Mouse (Mus musculus): ENCODE measurements around the gene Pam.

The Pam gene

DNA sequence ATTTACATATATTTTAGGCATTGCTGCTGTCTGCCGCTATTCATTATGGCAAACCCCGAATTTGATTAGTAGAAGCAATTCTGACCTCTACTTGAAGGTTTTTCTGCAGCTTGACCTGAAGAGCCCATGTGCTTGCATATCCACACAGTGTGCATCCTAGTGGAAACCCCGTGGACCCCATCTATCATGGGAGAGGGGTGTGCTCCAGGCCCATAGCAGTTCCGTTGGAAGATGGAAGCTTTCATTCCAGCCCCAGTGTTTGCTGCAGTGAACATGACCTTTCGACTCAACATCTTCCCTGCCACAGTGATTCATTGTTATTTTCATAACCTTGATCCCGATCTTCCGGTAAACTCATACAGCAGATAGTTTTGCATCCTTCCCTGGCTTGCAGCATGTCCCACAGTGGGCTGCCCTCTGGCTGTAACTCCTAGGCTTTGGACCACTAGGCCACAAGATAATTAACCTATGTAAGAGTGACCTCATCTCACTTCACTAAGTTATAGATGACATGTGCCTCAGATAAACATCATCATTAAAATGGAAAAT is 191.5 kb downstream of the Pam start:
- peak; percentile 28 for DNase-seq

DNA sequence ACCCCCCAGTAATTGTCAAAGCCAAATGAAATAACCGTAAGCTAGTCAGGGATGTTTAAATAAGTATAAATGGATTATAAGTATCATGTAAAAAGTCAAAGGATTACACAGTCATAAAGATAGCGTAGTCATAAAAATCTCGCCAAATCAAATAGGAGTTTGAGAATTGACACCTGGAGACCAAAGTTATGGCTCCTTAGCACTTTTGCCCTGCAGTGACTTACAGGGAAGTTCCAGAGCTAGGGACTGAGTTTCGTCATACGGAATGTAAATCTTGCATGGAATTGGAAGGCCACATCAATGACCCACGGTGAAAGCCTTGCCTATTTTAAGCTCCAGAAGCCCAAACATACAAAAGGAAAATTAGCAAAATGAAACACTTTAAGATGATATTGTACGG is 192.6 kb downstream of the Pam start:
- no peak for DNase-seq

DNA sequence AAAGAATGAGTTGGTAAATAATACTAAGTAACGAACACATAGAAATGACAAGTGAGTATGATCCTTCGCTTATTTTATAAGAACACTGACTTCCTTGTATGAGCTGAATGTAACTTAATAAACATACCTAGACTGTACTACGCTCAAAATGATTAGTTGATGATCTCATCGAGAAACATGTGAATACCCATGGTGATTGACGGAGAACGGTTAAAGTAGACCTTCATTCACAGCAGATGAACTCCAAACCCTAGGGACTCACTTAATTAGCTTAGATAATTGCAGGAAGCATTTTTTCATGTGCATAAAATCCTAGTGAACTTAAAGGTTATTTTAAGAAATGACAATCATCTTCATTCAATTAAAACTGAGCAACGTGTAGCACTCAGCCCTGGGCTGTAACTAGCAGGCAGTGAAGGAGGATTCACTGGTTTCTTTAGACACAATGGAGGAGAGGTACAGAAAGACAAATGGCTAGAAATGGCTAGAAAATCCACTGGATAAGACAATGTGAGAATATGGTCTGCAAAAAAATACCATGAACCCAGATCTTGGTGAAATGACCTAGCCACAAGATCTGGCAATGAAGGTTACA is 194.8 kb downstream of the Pam start:
- no peak for DNase-seq

DNA sequence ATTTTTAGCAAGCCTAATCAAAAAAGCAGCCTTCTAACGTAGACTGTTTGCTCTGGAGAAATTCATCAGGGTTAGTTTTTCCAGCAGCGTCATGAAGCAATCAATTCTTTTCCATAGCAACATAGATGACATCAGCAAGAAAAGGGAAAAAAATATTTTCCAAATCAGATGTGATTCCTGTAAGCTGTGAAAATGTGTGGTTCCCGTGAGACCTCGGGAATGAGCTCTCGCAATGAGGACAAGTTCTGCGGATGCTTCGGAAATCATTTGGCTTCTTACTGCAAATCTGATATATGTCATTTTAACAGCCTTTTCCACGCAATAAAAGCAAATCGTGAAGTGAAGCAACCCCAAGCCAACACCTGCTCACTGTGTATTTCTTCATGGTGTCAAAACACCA is 207.9 kb downstream of the Pam start:
- DNase-seq, result no peak

DNA sequence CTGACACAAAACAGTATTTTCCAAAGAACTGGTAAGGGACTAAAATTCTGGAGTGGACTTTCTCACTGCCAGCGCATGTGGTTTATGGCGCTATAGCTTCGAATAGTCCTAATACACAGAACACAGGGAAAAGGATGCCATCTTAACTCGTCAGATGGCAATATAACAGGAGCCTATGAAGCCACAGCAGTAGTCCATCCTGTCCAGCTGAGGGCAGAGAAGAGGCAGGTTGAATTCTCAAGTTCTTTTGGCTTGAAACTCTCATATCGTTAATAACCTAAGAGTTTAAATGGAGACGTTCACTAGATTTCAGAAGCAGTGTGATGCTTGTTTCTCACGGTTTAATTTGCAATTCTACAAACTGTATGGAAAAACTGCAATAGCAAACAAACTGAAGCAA is 211.9 kb downstream of the Pam start:
- no peak for DNase-seq

DNA sequence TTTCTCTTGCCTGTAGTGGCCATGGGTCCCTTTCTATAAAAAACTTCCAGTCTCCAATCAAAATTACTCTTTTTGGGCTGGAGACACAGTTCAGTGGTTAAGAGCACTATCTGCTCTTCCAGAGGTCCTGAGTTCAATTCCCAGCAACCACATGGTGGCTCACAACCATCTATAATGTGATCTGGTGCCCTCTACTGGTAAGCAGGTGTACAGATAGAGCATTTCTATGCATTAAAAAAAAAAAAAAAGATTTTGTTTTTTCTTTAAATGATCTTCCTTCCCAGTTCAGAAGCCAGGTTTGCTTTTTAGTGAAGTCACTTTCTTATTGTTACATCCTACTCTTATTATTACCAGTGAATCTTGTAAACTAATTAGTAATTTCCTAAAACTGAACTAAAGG is 218.4 kb downstream of the Pam start:
- no peak for DNase-seq

DNA sequence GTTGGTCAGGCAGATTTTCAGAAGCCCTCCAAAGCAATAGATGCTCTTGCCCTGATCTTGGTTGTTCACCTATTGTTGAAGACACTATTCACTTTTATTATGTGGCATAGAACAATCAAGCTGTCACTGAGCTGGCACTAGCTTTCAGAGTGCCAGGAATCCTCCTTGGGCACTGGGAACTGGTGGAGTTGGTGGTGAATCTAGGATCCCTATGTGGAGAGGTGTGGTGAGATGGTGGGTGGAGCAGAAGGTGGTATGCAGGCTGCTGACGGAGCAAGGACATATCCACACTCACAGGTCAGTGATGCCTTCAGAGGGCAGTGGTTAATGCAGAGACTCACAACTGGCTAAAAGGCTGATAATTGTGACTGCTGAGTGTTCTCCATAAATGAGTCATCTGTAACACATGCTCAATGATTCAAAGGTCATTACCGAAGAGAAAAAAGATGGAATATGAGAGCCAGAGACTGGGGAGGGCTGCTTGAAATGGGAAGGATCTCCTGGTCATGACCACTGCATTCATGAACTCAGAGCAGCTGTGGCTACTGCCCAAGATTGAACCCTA is 221.9 kb downstream of the Pam start:
- no peak for DNase-seq

DNA sequence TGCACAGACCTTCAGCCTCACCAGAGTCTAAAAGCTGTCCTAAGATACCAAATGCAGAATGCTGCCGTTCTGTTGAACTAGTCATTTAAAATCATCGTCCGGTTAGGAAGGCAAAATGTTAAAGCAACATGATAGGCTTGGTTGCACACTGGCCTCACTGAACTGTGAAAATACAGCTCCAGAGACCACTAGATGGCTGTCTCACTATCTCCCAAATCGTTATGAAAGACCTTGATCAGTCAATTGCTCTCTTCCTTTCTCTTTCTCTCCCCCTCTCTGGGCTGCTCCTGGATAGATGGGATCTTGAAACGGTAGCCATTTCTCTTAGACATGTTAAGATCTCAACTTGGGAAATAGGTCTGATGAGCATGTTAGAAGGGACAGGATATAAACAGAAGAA is 223.0 kb downstream of the Pam start:
- peak; percentile 32 for DNase-seq

DNA sequence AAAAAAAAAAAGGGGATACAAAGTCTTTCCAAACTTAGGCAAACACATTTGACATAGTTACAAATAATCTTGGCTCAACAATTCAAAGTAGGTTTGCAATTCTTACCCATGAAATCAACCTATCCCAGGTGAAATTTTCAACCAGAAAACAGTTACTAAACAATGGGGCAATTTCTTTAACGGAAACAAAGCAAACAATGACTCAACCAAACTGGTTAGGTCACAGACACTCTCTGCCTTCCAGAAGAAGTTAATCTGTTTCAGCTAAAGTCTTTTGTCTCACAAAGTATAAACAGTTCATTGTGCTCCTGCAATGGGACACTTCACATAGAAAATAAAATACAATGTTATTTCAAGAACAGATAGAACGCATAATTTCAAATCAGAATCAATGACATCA is 223.4 kb downstream of the Pam start:
- no peak for DNase-seq

DNA sequence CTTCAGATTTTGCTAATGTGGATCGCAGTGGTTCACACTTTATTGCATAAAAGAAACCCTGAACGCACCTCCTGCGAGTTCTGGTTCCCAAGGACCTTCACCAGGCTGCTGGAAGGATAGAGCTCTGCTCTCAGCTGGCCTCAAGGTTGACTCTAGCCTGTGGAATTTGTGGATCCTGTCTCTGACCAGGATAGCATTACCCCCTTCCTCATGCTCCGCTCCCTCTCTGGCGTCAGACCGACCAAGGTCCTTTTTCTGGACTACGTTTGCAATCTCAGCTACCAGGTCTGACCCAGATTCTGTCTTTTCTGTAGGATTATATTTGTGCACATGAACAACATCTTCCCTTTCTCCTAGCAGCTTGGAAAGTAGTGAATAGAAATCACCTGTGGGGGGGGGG is 231.3 kb downstream of the Pam start:
- DNase-seq, result no peak

DNA sequence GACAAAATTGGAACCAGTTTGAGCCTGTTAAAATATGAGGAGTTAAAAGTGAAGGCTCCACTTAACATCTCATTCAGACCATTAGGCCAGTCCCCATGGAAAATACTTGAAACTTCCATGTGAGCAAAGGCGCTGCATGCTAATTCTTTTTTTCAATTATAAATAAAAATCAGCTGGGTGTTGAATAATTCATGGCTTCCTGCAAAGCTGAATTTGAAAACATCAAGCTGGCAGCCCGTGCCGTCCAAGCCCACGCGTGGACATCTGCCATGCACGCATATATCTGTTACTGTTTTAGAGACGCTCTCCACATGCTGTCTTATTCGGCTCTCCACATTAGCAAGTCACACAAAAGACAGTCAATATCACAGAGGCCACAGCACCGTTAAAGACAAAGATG is 232.3 kb downstream of the Pam start:
- DNase-seq, result no peak

DNA sequence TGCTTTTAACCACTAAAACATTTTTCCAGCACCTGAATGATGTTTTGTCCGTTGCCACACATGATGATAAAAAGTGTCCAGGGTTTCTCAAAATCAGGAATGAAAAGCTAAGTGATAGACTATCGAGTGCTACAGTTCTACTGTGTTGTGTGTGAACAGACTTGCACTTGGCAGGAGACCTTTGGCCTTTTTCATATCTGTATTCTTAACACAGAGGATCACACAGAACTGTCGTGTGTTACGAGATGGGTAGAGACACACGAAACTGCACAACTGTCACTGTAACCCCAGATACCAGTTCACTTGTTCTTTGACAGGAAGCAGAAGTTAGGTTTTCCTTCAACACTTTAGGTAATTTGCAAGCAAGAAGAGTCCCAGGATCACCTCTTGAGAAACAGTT is 232.7 kb downstream of the Pam start:
- no peak for DNase-seq

DNA sequence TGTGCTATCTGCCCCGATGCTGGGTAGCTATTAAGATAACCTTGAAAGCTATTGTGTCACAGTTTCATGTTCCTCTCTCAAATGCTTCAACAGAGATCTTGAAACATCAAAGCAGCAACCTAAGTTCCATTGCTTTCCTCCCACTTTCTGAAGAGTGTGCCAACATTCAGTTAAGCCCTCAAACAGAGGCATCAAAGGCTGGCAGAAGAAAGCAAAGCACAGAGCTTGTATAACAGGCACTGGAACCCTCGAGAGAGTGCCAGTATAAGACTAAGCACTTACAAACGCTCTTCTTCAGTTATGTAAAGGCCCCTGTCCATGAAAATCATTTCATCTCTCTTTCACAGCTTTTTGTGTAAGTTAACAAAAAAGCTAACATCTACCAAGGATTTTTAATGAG is 241.2 kb downstream of the Pam start:
- no peak for DNase-seq

DNA sequence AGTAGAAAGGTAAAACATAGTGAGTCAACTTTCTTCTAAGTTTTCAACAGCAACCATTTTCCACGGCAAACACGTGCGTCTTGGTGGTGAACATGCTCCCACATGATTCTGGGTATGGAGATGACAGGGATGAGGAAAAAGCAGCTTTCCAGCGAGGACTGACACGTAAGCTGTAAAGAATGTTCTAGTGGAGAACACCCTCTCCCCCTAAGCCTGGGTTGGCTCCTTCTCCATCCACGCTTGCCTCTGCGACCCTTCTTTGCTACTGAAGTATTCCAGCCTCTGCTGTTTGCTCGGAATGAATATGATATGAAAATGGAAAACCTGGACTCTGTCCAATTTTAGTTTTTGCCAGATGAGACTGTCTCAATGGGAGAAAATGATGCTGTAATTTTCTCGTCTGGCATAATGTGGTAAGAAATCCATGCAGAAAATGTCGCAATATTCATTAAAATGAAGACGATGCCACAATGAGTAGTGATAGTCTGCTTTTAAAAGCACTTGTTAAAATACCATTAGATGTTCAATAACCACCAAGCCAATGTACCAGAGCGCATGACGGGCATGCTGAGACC is 243.8 kb downstream of the Pam start:
- DNase-seq, result no peak

DNA sequence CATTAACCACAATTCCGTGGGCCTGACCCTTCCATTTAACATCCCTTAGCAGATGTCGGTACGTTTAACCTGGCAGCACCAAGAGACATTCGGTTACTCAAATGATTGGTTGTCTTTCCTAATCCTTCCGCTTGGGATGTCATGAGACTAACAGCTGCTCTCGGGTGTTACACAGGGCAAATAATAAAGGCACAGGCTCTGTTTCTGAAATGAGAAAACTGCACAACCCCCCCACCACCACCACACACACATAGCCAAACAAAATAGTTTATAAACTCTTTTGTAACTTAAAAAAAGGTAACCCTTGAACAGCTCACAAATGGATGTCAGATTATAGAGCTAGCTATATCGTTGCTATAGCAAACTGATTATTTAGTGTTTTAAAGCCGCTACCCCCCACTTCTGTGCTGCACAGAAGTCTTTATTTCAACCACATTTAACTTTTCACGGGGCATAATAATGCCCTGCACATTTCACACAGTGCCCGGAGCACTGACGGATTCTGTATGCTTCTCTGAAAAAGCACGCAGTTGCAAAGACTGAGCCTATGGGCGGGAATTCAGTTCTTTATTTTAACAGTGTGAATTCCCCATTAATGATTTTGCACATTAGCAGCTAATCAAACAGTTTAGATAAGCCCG is 246.7 kb downstream of the Pam start:
- no peak for DNase-seq

DNA sequence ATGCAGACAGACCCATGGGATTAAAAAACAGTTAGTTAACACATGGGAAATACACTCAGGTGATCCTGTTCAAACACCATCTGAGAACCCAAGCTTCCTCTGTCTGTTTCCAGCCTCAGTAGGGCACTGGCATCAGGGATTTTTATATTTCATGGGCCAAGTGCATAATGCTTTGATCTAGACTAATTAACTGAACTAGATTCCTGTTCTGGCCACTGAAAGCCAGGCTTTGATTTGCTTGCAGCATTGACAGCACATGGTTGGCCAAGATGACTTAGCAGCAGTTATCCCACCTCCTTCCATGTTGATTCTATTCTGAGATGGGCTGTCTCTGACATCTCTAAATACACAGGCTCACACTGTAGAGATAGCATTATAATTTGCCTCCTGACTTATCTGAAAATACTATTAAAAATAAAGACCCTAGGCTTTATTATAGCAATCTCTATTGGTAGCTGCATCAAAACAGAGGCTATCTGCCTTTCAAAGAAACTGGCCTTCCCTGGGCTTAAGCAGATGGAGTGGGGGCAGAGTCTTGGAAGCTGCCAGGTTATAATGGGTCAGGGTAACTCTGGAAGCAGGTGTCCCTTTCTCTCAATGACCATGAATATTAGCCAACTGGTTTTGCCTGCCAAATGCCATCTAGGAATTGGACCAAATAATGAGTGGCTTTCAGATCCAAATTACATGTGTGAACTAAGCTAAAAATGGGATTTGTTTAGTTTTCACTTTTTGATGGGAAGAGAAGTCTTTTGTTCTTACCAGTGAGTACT is 252.0 kb downstream of the Pam start:
- no peak for DNase-seq

DNA sequence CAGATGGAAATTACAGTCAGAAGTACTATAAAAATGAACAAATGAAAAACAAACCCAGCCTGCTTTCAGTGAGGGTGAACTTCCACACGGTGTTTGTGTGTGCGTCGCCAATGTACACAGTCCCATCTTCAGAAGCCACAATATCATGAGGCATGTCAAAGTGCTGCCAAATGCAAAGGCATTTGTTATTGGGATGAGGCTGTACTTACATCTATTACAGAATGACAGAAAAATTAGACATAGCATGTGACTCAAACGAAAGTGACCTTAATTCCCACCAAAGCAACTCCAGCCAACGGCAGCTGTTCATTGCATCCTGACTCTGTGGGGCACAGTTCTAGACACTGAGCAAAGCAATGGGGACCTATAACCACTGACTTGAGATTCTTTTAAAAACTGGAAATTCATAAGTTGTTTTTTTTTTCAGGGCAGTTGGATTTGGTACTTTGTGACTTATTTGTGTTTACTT is 261.1 kb downstream of the Pam start:
- no peak for DNase-seq

DNA sequence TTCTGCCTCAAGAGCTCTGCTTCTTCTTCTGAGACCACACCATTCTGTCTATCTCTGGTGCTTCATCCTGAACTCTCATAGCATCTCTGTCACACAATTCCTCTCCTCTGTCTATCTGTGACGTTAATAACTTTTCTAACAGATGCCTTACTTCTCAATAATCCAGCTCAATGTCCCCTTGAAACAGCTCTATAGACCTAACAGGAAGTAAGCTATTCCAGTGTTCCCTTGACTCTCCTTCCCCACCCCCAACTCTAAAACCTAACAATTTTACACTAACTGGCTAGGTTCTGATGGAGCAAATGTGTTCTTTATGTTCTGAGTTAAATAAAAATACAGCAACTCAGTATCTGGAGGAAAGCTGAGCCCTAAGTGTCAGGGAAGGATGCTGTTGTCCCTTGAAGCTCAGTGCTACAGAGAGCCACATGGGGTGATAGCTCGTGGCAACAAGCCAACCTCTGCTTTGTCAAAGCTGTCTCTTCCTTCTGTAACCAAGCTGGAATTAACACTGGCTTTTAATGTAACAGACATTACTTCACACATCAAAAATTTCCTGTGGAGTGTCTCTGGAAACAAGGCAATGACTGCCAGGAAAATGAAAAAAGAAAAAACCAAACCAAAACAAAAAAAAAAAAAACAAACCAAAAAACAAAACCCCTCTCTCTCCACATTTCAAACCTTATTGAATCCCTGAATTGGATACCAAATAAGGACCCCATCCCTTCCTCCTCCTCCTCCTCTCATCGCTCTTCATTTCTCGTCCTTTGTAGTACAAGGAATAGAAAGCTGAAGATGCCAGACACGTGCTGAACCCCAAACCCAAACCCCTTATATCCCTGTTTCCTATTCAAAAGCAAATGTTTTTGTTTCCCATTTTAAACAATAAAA is 261.7 kb downstream of the Pam start:
- DNase-seq, result peak; percentile 11

DNA sequence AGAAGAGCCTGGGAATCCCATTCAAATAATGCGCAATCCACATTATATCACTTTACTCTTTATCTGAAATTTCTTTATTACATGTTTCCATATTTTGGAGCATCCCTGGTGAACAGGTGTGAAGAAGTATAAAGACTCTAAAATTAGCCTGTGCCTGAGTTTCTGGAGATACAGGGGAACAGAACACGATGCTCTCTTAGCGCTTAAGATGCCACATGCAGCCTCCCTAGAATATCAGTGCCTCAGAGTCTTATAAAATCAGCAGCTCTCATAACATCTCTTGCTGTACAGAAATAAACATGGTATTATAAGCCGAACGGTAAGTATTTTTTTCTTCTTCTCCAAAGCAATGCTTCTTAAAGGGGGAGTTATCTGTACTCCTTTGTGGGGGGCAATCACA is 267.4 kb downstream of the Pam start:
- no peak for DNase-seq

DNA sequence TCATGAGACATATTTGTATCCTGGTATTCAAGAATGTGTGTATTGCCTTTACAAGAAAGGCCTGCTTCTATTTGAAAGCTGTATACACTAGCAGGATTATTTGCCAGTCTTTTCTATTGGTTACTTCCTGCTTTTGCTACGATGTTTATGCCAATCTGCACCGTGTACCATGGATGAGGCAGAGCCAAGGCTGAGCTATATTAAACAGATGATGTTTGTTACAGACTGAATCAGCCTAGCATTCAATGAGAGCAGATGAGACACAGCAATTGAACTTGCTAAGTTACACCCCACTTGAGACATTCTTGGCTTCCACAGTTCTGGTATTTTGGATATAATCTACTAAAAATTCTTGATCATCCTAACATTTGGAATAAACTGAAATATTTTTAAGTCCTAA is 267.9 kb downstream of the Pam start:
- no peak for DNase-seq

DNA sequence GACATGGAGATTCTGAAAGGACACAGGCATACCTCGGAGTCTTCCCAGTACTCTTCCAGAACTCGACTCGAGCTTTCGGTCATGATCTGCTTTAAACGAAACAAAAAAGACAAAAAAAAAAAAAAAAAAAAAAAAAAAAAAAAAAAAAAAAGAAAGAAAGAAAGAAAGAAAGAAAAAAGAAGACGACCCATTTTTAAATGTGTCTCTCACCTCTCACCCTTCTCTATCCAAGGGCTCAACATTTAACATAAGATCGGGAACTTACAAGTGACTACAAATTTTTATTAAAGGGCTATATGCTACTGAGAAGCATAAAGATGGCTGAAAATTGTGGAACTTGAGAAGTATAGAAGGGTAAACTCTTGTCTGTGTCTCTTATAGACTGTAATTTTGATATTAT is 272.5 kb downstream of the Pam start:
- no peak for DNase-seq

DNA sequence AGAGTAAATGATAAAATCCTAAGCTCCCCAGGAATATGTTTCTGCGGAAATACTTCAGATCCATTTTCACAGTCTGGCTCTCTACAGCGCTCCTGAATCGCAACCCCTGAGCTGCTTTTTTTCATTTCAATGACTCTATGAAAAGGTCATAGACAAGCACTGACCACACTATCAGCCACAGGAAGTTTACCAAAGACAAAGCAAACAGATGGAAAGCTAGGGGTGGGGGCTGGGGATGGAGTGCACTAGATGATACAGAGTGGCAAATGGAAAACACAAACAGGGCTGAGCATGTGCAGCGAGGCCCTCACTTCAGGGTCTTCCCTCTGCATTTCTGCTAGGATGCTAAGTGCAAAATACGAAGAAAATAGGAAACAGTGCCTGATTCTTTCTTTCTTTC is 273.2 kb downstream of the Pam start:
- no peak for DNase-seq
